Comparison of ENCODE assay signal across 27 mouse cellular contexts in genomic region chr4:133160821-133161220, GRCm38 (mm10). TPM values are rescaled to one million over a fixed set of nuclear protein-coding genes. Genes with fewer than 3 reads are reported as not detected.
DNase-seq lines count a peak whose midpoint lies in the region; ATAC-seq and TF ChIP-seq lines count a peak whose summit lies in the region.
"Had no signal": no experiment of that assay in that cellular context is flagged by ENCODE, and none has a peak within 500 bp of the region (broad histone marks: within the 10 kb centered on the region; RNA-seq: fewer than 3 reads in every experiment).

No protein-coding gene starts in this region.

- DNase-seq in gastrocnemius, adult 2 months = no peak
- no peak for DNase-seq in gastrocnemius, adult 8-10 months (ENCODE audit: low spot score in 2 of 2)
- no peak for DNase-seq in lung, adult 18-20 months
- DNase-seq in CH12.LX (ENCODE audit: extremely low read depth) = peak; percentile 44
- no peak for DNase-seq in thymus, postnatal 10 days (ENCODE audit: low spot score in 2 of 2)
- DNase-seq: adrenal gland, postnatal 10 days; cerebellum, adult 11 months; cerebellum, adult 2 months; cerebellum, adult 9-11 months; forebrain, postnatal 0 days; gastrocnemius, postnatal 10 days; gastrocnemius, postnatal 36 days; heart, postnatal 36 days had no signal

- dilution Hi-C loops in CH12.LX (cut with MboI; ENCODE audit: extremely low pct_ligation_motif_present, extremely low pct_unique_long_range_greater_than_20kb, low sequenced_read_pairs) = no loop called here

- H3K9me3 ChIP-seq in lung, embryonic 16.5 days (ENCODE audit: control insufficient read depth, low read length) = no peaks in the 10 kb centered on the region
- peaks cover 6% of the 10 kb centered on the region for H3K9me3 ChIP-seq in CH12.LX (replicated peaks; ENCODE audit: low read length)
- H3K9me3 ChIP-seq: embryonic facial prominence, embryonic 12.5 days; embryonic facial prominence, embryonic 15.5 days; G1E; hindbrain, embryonic 10.5 days; hindbrain, embryonic 13.5 days had no signal

- TF ChIP-seq POLR2A in CH12.LX (IDR thresholded peaks at IDR 0.05; ENCODE audit: low read depth, low read length) = no peak

- H3K36me3 ChIP-seq in lung, embryonic 16.5 days (ENCODE audit: control insufficient read depth, insufficient read depth, low read length) = peaks cover 8% of the 10 kb centered on the region; the same call in 1 of the 2 replicates
- peaks cover 3 to 46% of the 10 kb centered on the region in 2 experiments for H3K36me3 ChIP-seq in CH12.LX (replicated peaks in 1 of 2; ENCODE audit: control insufficient read depth in 1 of 2, insufficient read depth in 1 of 2, low read length in 1 of 2)
- H3K36me3 ChIP-seq: hindbrain, embryonic 13.5 days had no signal

- peaks cover 47% of the 10 kb centered on the region for H3K79me2 ChIP-seq in CH12.LX (replicated peaks; ENCODE audit: control insufficient read depth, extremely low read depth, insufficient read depth, poor library complexity, severe bottlenecking)

- no peak for TF ChIP-seq CTCF in gastrocnemius, adult 2 months (IDR thresholded peaks at IDR 0.05)
- TF ChIP-seq CTCF in CH12.LX (conservative IDR thresholded peaks at IDR 0.05 in 1 of 2, IDR thresholded peaks at IDR 0.05 in 1 of 2; ENCODE audit: low read depth in 2 of 2, low read length in 2 of 2) = no peak

- H3K4me3 ChIP-seq in gastrocnemius, adult 2 months = no peak overlapping the region
- H3K4me3 ChIP-seq in lung, embryonic 16.5 days (ENCODE audit: low read length) = no peak overlapping the region
- no peak overlapping the region for H3K4me3 ChIP-seq in CH12.LX (replicated peaks in 1 of 3; ENCODE audit: low read depth in 2 of 3, low read length in 2 of 3, poor library complexity in 1 of 3)
- H3K4me3 ChIP-seq: embryonic facial prominence, embryonic 12.5 days; embryonic facial prominence, embryonic 15.5 days; hindbrain, embryonic 10.5 days; hindbrain, embryonic 13.5 days had no signal

- in situ Hi-C loops in CH12.LX (cut with MboI; ENCODE audit: low pct_ligation_motif_present, low pct_unique_long_range_greater_than_20kb, low sequenced_read_pairs) = no loop called here

- H3K9ac ChIP-seq in lung, embryonic 16.5 days (ENCODE audit: low read length) = no peak overlapping the region
- H3K9ac ChIP-seq in CH12.LX (ENCODE audit: insufficient read depth, low read depth) = no peak overlapping the region
- H3K9ac ChIP-seq: embryonic facial prominence, embryonic 12.5 days; embryonic facial prominence, embryonic 15.5 days; forebrain, postnatal 0 days; hindbrain, embryonic 13.5 days had no signal

- 53% methylated on average over 4 of the region's 4 CpGs for WGBS in lung, embryonic 16.5 days

- H3K4me2 ChIP-seq in lung, embryonic 16.5 days (ENCODE audit: low read depth, low read length) = no peak overlapping the region
- peak overlapping the region; percentile 60; the same call in 1 of the 2 replicates for H3K4me2 ChIP-seq in CH12.LX (ENCODE audit: insufficient read depth, low read depth, poor library complexity, severe bottlenecking)
- H3K4me2 ChIP-seq: embryonic facial prominence, embryonic 12.5 days; embryonic facial prominence, embryonic 15.5 days; heart, embryonic 11.5 days; hindbrain, embryonic 13.5 days had no signal

- peaks cover 18% of the 10 kb centered on the region for H3K4me1 ChIP-seq in lung, embryonic 16.5 days (replicated peaks; ENCODE audit: control insufficient read depth, insufficient read depth, low read length)
- H3K4me1 ChIP-seq in CH12.LX (ENCODE audit: control insufficient read depth in 1 of 2, insufficient read depth in 2 of 2) = peaks cover 8 to 47% of the 10 kb centered on the region in 2 experiments
- H3K4me1 ChIP-seq: embryonic facial prominence, embryonic 12.5 days had no signal

- intact Hi-C loops in gastrocnemius, adult 2 months (cut with DNase I) = no loop called here

- peak; percentile 17; the same call in 1 of the 2 replicates for ATAC-seq in lung, embryonic 16.5 days (ENCODE audit: low read depth)
- ATAC-seq: forebrain, embryonic 14.5 days; forebrain, postnatal 0 days; hindbrain, embryonic 16.5 days; Patski had no signal

- H3K27ac ChIP-seq in gastrocnemius, adult 2 months = 0 out of 2 replicates have a peak overlapping the region, but pooled peaks have one; percentile 1
- no peak overlapping the region for H3K27ac ChIP-seq in lung, embryonic 16.5 days (ENCODE audit: low read length)
- peak overlapping the region; percentile 93 for H3K27ac ChIP-seq in CH12.LX (ENCODE audit: insufficient read depth, low read depth)
- H3K27ac ChIP-seq: embryonic facial prominence, embryonic 12.5 days; embryonic facial prominence, embryonic 15.5 days; hindbrain, embryonic 10.5 days; hindbrain, embryonic 13.5 days had no signal

- no peaks in the 10 kb centered on the region for H3K27me3 ChIP-seq in lung, embryonic 16.5 days (ENCODE audit: control insufficient read depth, insufficient read depth, low read depth, low read length)
- H3K27me3 ChIP-seq in CH12.LX (replicated peaks) = no peaks in the 10 kb centered on the region
- H3K27me3 ChIP-seq: embryonic facial prominence, embryonic 12.5 days; embryonic facial prominence, embryonic 15.5 days; hindbrain, embryonic 13.5 days; Patski had no signal

- TF ChIP-seq EP300 in CH12.LX (IDR thresholded peaks at IDR 0.05; ENCODE audit: low read length) = peak; percentile 18; the same call in 1 of the 2 replicates

- TF ChIP-seq RAD21 in CH12.LX (IDR thresholded peaks at IDR 0.05; ENCODE audit: low read depth, low read length) = no peak

TF ChIP-seq in CH12.LX, 34 proteins besides CTCF, POLR2A, EP300 and RAD21:
- TF ChIP-seq KAT2A (IDR thresholded peaks at IDR 0.05; ENCODE audit: insufficient replicate concordance, low read length) (no peak), ETS1 (conservative IDR thresholded peaks at IDR 0.05; ENCODE audit: low read depth, low read length) (0 out of 2 replicates have a peak, but pooled peaks have one; percentile 6), BHLHE40 (IDR thresholded peaks at IDR 0.05; ENCODE audit: low read depth, low read length) (peak; percentile 35; the same call in 1 of the 2 replicates), TBP (conservative IDR thresholded peaks at IDR 0.05; ENCODE audit: low read depth, low read length) (no peak), MXI1 (IDR thresholded peaks at IDR 0.05; ENCODE audit: low read depth, low read length) (no peak), ZNF384 (IDR thresholded peaks at IDR 0.05; ENCODE audit: low read depth, low read length) (no peak), USF1 (IDR thresholded peaks at IDR 0.05; ENCODE audit: low read depth, low read length) (no peak), CHD2 (IDR thresholded peaks at IDR 0.05; ENCODE audit: low read length) (no peak), ZKSCAN1 (IDR thresholded peaks at IDR 0.05; ENCODE audit: borderline replicate concordance, low read depth, low read length) (no peak), MAZ (IDR thresholded peaks at IDR 0.05; ENCODE audit: low read depth, low read length) (no peak)

RNA-seq across cellular contexts. Expression of gene Wasf2, which starts 30.5 kb away (rescaled TPM):
- 10 to 100 TPM; 34.9 to 35.6 TPM for total RNA-seq in gastrocnemius, adult 2 months (2021)
- 10 to 100 TPM; 18.8 to 27.9 (median 27.3) TPM for total RNA-seq in gastrocnemius, adult 8-10 months (2022)
- polyA plus RNA-seq in lung, embryonic 16.5 days (2015; fragmentation: Nextera tagmentation; extraction: Ambion mirVana) = 140 and 144 TPM in 2 replicates
- total RNA-seq in CH12.LX (2012; rRNA removed) (18.7 and 21.7 TPM in 2 replicates), CH12.LX (2014; rRNA removed) (12.9 and 14.9 TPM in 2 replicates)
- polyA plus RNA-seq in CH12.LX (2012; ENCODE audit: insufficient read length, low read depth) = 53.1 and 59.5 TPM in 2 replicates

RNA-seq across cellular contexts. Expression of gene Cd164l2, which starts 51.1 kb away (rescaled TPM):
- under 1 TPM in 1 of 2 experiments, not detected in 1; 0.26 TPM for total RNA-seq in gastrocnemius, adult 2 months (2021)
- under 1 TPM in 1 of 4 experiments, not detected in 3; 0.59 TPM for total RNA-seq in gastrocnemius, adult 8-10 months (2022)
- polyA plus RNA-seq in lung, embryonic 16.5 days (2015; fragmentation: Nextera tagmentation; extraction: Ambion mirVana) = 7.7 and 13.2 TPM in 2 replicates
- total RNA-seq in CH12.LX (2012; rRNA removed) (not detected in 2 replicates), CH12.LX (2014; rRNA removed) (not detected in 2 replicates)
- not detected in 2 replicates for polyA plus RNA-seq in CH12.LX (2012; ENCODE audit: insufficient read length, low read depth)
- total RNA-seq: common myeloid progenitor, adult 5-6 weeks; G1E; gastrocnemius, postnatal 10 days; granulocyte monocyte progenitor cell, adult 5-6 weeks; heart, adult 8-10 months had no signal
- polyA plus RNA-seq: forebrain, embryonic 11.5 days; G1E had no signal

RNA-seq across cellular contexts. Expression of gene Gpr3, which starts 51.5 kb away (rescaled TPM):
- not detected for total RNA-seq in gastrocnemius, adult 2 months (2021)
- total RNA-seq in gastrocnemius, adult 8-10 months (2022) = not detected
- polyA plus RNA-seq in lung, embryonic 16.5 days (2015; fragmentation: Nextera tagmentation; extraction: Ambion mirVana) = 0.15 TPM in 1 of 2 replicates, not detected in the other
- 0.13 and 0.17 TPM in 2 replicates for total RNA-seq in CH12.LX (2012; rRNA removed)
- not detected in 2 replicates for total RNA-seq in CH12.LX (2014; rRNA removed)
- polyA plus RNA-seq in CH12.LX (2012; ENCODE audit: insufficient read length, low read depth) = 0.11 TPM in 1 of 2 replicates, not detected in the other
- total RNA-seq: common myeloid progenitor, adult 5-6 weeks; gastrocnemius, postnatal 10 days; gastrocnemius, postnatal 36 days; heart, adult 8-10 months had no signal
- polyA plus RNA-seq: embryonic facial prominence, embryonic 12.5 days had no signal
